Mouse (Mus musculus) CH12.LX (cell line): ENCODE results near the gene Exoc1.

Source experiments
- CHD1 ChIP-seq: IDR thresholded peaks from 2 replicates; pipeline ENCODE4 v1.6.1; 2012; ENCODE audit warnings: low read depth, low read length, improper control_type of control experiment, inconsistent platforms
- CTCF ChIP-seq, 2 experiments: IDR thresholded peaks in 1 of 2; conservative IDR thresholded peaks in 1 of 2; 2 replicates each; pipeline ENCODE4 v1.5.1; 2011 to 2012; ENCODE audit warnings: low read depth in 2 of 2, low read length in 2 of 2, improper control_type of control experiment in 1 of 2, inconsistent platforms in 1 of 2, mild to moderate bottlenecking in 1 of 2, moderate library complexity in 1 of 2
- E2F4 ChIP-seq: IDR thresholded peaks from 2 replicates; pipeline ENCODE4 v1.6.1; 2011; ENCODE audit warnings: low read depth, low read length, improper control_type of control experiment; ENCODE audit not compliant: insufficient replicate concordance
- EP300 ChIP-seq: IDR thresholded peaks from 2 replicates; pipeline ENCODE4 v1.6.1; 2011; ENCODE audit warnings: low read length, improper control_type of control experiment
- IRF4 ChIP-seq: IDR thresholded peaks from 2 replicates; pipeline ENCODE4 v1.6.1; 2014; ENCODE audit warnings: low read depth, mild to moderate bottlenecking, inconsistent platforms, low read length, improper control_type of control experiment
- KAT2A ChIP-seq: IDR thresholded peaks from 2 replicates; pipeline ENCODE4 v1.6.1; 2012; ENCODE audit warnings: low read length, improper control_type of control experiment, inconsistent platforms; ENCODE audit not compliant: insufficient replicate concordance
- MAZ ChIP-seq: IDR thresholded peaks from 2 replicates; pipeline ENCODE4 v1.6.1; 2012; ENCODE audit warnings: low read depth, mild to moderate bottlenecking, inconsistent platforms, low read length, improper control_type of control experiment, moderate library complexity
- NRF1 ChIP-seq: IDR thresholded peaks from 2 replicates; pipeline ENCODE4 v1.6.1; 2014; ENCODE audit warnings: low read depth, mild to moderate bottlenecking, inconsistent platforms, low read length, improper control_type of control experiment, moderate library complexity
- POLR2A ChIP-seq: IDR thresholded peaks from 2 replicates; pipeline ENCODE4 v1.6.1; 2011; ENCODE audit warnings: low read depth, mild to moderate bottlenecking, improper control_type of control experiment, low read length
- RAD21 ChIP-seq: IDR thresholded peaks from 2 replicates; pipeline ENCODE4 v1.6.1; 2011; ENCODE audit warnings: low read depth, mild to moderate bottlenecking, low read length, improper control_type of control experiment, moderate library complexity
- RCOR1 ChIP-seq: conservative IDR thresholded peaks from 2 replicates; pipeline ENCODE4 v1.6.1; 2012; ENCODE audit warnings: low read depth, mild to moderate bottlenecking, inconsistent platforms, low read length, improper control_type of control experiment

GRCm38 (mm10) chr5:76609702-76610370 is 80.7 kb downstream of the Exoc1 start:
- no peak for TF ChIP-seq E2F4
- TF ChIP-seq RCOR1, result no peak
- no peak for TF ChIP-seq IRF4
- no peak for TF ChIP-seq CTCF (conservative IDR thresholded peaks at IDR 0.05 in 1 of 2, IDR thresholded peaks at IDR 0.05 in 1 of 2; ENCODE audit: low read depth in 2 of 2, low read length in 2 of 2)
- TF ChIP-seq CHD1, result no peak
- TF ChIP-seq POLR2A, result no peak
- TF ChIP-seq KAT2A, result no peak
- TF ChIP-seq NRF1, result no peak
- TF ChIP-seq MAZ, result no peak
- TF ChIP-seq EP300, result no peak
- TF ChIP-seq RAD21, result no peak
